Mouse (Mus musculus): ENCODE data around the gene Pelp1. TPM values are rescaled to one million over a fixed set of nuclear protein-coding genes. Genes with fewer than 3 reads are reported as not detected.

The Pelp1 gene
- 38.1 and 38.2 TPM in 2 replicates for polyA plus RNA-seq (2015; fragmentation: Nextera tagmentation; extraction: Ambion mirVana)

GRCm38 (mm10) chr11:70409594-70410296 is at the start of gene Pelp1:
Gene Pelp1 (minus strand): TSS chr11:70410031.
- H3K4me2 ChIP-seq: peak within 1 kb of the TSS; percentile 76
- H3K4me3 ChIP-seq: peak within 1 kb of the TSS; percentile 75
- H3K9me3 ChIP-seq: no peaks in the 10 kb centered on the region
- H3K4me1 ChIP-seq: peaks cover 22% of the 10 kb centered on the region
- H3K27me3 ChIP-seq: no peaks in the 10 kb centered on the region
- peak; percentile 98 for ATAC-seq (ENCODE audit: borderline replicate concordance, extremely low read depth, low FRiP score, low TSS enrichment)
- H3K27ac ChIP-seq: peak within 1 kb of the TSS; percentile 78
- peaks cover 10% of the 10 kb centered on the region for H3K36me3 ChIP-seq
- peak within 1 kb of the TSS; percentile 93 for H3K9ac ChIP-seq
- WGBS: under 1% methylated on average over 59 of the region's 59 CpGs

- peak within 1 kb of the TSS; percentile 95 for H3K4me2 ChIP-seq
- peaks cover 8% of the 10 kb centered on the region for H3K4me1 ChIP-seq
- ATAC-seq (ENCODE audit: borderline replicate concordance, extremely low read depth, low FRiP score, low TSS enrichment): no peak
- peak within 1 kb of the TSS; percentile 65 for H3K9ac ChIP-seq
- H3K4me3 ChIP-seq: peak within 1 kb of the TSS; percentile 67
- WGBS: 13% methylated on average over 32 of the region's 32 CpGs
- peaks cover 20% of the 10 kb centered on the region; the same call in 1 of the 2 replicates for H3K27me3 ChIP-seq
- no peak within 1 kb of the TSS for H3K27ac ChIP-seq
- no peaks in the 10 kb centered on the region for H3K36me3 ChIP-seq
- no peaks in the 10 kb centered on the region for H3K9me3 ChIP-seq
Measured at GRCm38 (mm10) chr11:70458688-70459600, 49.1 kb upstream of the Pelp1 start, which contains the start of gene Zmynd15. Gene Zmynd15 (plus strand): TSS chr11:70459433.

- H3K27me3 ChIP-seq: peaks cover under 1% of the 10 kb centered on the region; the same call in 1 of the 2 replicates
- H3K27ac ChIP-seq: no peak overlapping the region
- 0 out of 2 replicates have a peak overlapping the region, but pooled peaks have one; percentile 81 for H3K4me2 ChIP-seq
- no peak for ATAC-seq (ENCODE audit: borderline replicate concordance, extremely low read depth, low FRiP score, low TSS enrichment)
- 0 out of 2 replicates have a peak overlapping the region, but pooled peaks have one; percentile 75 for H3K4me3 ChIP-seq
- 84% methylated on average over 9 of the region's 9 CpGs for WGBS
- peaks cover 17% of the 10 kb centered on the region for H3K4me1 ChIP-seq
- H3K9ac ChIP-seq: no peak overlapping the region
- H3K9me3 ChIP-seq: no peaks in the 10 kb centered on the region
- no peaks in the 10 kb centered on the region for H3K36me3 ChIP-seq
Measured at GRCm38 (mm10) chr11:70453261-70454044, 43.6 kb upstream of the Pelp1 start.

DNA sequence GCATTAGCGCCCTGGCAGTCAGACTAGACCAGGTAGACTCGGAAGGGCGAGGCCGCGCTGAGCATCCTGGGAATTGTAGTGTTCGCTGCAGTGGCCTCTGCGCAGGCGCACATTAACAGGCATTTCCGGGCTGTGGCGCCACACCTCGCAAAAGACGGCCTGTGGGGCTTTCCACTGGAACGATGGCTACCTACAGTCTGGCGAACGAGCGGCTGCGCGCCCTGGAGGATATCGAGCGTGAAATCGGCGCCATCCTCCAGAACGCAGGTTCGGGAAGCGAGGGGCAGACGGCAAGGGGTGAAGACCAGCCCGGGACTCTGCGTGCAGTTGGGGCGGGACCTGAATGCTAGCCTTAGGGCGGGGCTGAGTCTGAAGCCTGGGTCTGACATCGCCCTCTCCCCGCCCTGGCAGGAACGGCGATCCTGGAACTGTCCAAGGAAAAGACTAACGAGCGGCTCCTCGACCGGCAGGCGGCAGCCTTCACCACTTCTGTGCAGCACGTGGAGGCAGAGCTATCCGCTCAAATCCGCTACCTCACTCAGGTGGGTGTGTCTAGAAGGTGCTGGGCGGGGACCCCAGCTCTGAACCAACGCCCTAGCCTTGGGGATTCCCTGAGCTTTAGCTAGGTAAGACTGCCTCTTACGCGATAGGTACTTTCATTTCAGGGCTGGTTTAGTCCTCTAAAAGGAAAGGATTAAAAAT is 42.1 kb upstream of the Pelp1 start, which contains the start of gene Med11:
TSS of gene Med11 (plus strand) at position 123 of the 702 bp plus-strand sequence.
- peak within 1 kb of the TSS; percentile 75 for H3K4me3 ChIP-seq
- ATAC-seq (ENCODE audit: borderline replicate concordance, extremely low read depth, low FRiP score, low TSS enrichment): peak; percentile 99
- peak within 1 kb of the TSS; percentile 81 for H3K4me2 ChIP-seq
- H3K4me1 ChIP-seq: peaks cover 17% of the 10 kb centered on the region; the same call in 1 of the 2 replicates
- H3K9ac ChIP-seq: peak within 1 kb of the TSS; percentile 89
- H3K27ac ChIP-seq: peak within 1 kb of the TSS; percentile 99
- H3K36me3 ChIP-seq: no peaks in the 10 kb centered on the region
- no peaks in the 10 kb centered on the region for H3K9me3 ChIP-seq
- WGBS: under 1% methylated on average over 46 of the region's 46 CpGs
- no peaks in the 10 kb centered on the region for H3K27me3 ChIP-seq

- no peak overlapping the region; the same call in 1 of the 2 replicates for H3K4me2 ChIP-seq
Measured at GRCm38 (mm10) chr11:70450926-70451325, 41.1 kb upstream of the Pelp1 start.

DNA sequence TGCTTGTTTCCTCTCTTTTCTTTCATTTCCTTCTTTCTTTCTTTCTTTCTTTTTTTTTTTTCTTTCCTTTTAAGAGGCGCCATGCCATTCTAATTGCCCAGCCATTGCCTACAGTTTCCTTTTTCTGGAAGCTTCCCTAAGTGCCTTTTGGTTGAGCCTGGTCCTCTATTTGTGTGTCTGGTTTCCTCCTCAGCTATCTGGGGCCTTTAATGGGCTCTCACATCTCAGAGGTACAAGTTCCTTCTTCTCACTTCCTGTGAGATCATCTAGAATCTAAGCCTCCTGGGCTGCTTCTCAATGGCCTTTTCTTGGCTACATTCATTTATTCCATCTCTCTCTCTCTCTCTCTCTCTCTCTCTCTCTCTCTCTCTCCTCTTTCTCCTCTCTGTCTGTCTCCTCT is 37.5 kb upstream of the Pelp1 start:
- no peaks in the 10 kb centered on the region for H3K36me3 ChIP-seq
- peaks cover 7% of the 10 kb centered on the region; the same call in 1 of the 2 replicates for H3K4me1 ChIP-seq
- no peak overlapping the region for H3K27ac ChIP-seq
- H3K9me3 ChIP-seq: no peaks in the 10 kb centered on the region
- no peak overlapping the region for H3K4me3 ChIP-seq
- H3K4me2 ChIP-seq: no peak overlapping the region
- no peak for ATAC-seq (ENCODE audit: borderline replicate concordance, extremely low read depth, low FRiP score, low TSS enrichment)
- H3K27me3 ChIP-seq: no peaks in the 10 kb centered on the region
- no peak overlapping the region for H3K9ac ChIP-seq
- WGBS: 76% methylated on average over 1 of the region's 1 CpGs

More at GRCm38 (mm10) chr11:70450926-70451325, 41.1 kb upstream of the Pelp1 start:
- Histone ChIP-seq H3K9me3 (no peaks in the 10 kb centered on the region), H3K4me1 (peaks cover 17% of the 10 kb centered on the region; the same call in 1 of the 2 replicates), H3K9ac (no peak overlapping the region), H3K36me3 (no peaks in the 10 kb centered on the region), H3K4me3 (no peak overlapping the region), H3K27ac (no peak overlapping the region), H3K27me3 (no peaks in the 10 kb centered on the region)
- WGBS: 78% methylated on average over 2 of the region's 2 CpGs
- no peak for ATAC-seq (ENCODE audit: borderline replicate concordance, extremely low read depth, low FRiP score, low TSS enrichment)

DNA sequence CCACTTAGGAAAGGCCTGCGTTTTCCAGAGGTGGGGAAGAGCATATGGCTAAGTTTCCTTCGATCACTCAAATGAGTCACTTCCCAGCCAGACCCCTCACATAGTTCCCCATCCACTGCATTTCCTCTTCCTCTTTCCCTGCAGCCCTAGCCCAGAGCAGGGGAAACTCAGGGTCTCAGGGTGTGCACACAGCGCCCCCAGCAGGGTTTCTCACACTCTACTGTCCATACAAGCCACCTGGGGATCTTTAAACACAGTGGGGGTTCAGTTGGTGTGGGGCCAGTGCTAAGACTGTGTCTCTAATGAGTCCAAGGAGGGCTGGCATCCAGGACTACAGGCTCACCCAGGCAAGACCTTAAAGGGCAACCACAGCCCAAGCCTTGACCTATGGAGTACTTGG is 36.9 kb upstream of the Pelp1 start:
- no peak for ATAC-seq (ENCODE audit: borderline replicate concordance, extremely low read depth, low FRiP score, low TSS enrichment)
- 31% methylated on average over 3 of the region's 3 CpGs for WGBS
- Histone ChIP-seq H3K27me3 (no peaks in the 10 kb centered on the region), H3K27ac (no peak overlapping the region), H3K36me3 (no peaks in the 10 kb centered on the region), H3K4me2 (no peak overlapping the region), H3K9ac (no peak overlapping the region), H3K4me3 (no peak overlapping the region), H3K9me3 (no peaks in the 10 kb centered on the region), H3K4me1 (peaks cover 5% of the 10 kb centered on the region; the same call in 1 of the 2 replicates)

- WGBS: 47% methylated on average over 6 of the region's 6 CpGs
- no peak overlapping the region for H3K27ac ChIP-seq
- H3K9ac ChIP-seq: no peak overlapping the region
- H3K4me3 ChIP-seq: no peak overlapping the region
- no peak for ATAC-seq (ENCODE audit: borderline replicate concordance, extremely low read depth, low FRiP score, low TSS enrichment)
- no peaks in the 10 kb centered on the region for H3K27me3 ChIP-seq
- H3K36me3 ChIP-seq: peaks cover 10% of the 10 kb centered on the region; the same call in 1 of the 2 replicates
- H3K4me2 ChIP-seq: no peak overlapping the region
- H3K9me3 ChIP-seq: no peaks in the 10 kb centered on the region
- H3K4me1 ChIP-seq: no peaks in the 10 kb centered on the region
Measured at GRCm38 (mm10) chr11:70444667-70445066, 34.8 kb upstream of the Pelp1 start.

- Histone ChIP-seq H3K4me3 (no peak overlapping the region), H3K9me3 (no peaks in the 10 kb centered on the region), H3K27ac (no peak overlapping the region), H3K9ac (no peak overlapping the region), H3K4me1 (no peaks in the 10 kb centered on the region), H3K36me3 (peaks cover 15% of the 10 kb centered on the region; the same call in 1 of the 2 replicates), H3K27me3 (no peaks in the 10 kb centered on the region), H3K4me2 (no peak overlapping the region)
- ATAC-seq (ENCODE audit: borderline replicate concordance, extremely low read depth, low FRiP score, low TSS enrichment): no peak
- WGBS: 76% methylated on average over 3 of the region's 3 CpGs
Measured at GRCm38 (mm10) chr11:70443964-70444363, 34.1 kb upstream of the Pelp1 start.

DNA sequence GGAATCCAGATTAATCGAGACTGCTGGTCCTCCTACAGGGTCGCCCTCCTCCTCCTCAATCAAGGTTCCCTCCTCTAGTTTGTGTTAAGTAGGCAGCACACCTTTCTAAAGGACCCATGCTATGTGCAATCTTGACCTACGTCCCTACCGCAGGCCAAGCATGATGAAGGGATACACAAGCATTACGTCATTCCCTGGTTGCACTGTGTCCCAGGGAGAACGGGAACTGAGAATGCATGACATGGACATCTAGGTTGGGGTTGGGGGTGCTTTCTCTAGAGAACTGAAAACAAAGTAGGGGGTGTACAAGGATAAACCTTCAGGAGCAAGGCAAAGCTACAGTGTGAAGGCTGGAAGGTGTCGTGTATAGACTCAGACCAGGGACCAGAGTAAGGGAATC is 32.1 kb upstream of the Pelp1 start:
- H3K36me3 ChIP-seq: peaks cover 26% of the 10 kb centered on the region
- H3K27ac ChIP-seq: no peak overlapping the region
- no peaks in the 10 kb centered on the region for H3K27me3 ChIP-seq
- WGBS: 87% methylated on average over 7 of the region's 7 CpGs
- no peak overlapping the region for H3K4me3 ChIP-seq
- no peaks in the 10 kb centered on the region for H3K9me3 ChIP-seq
- H3K4me1 ChIP-seq: no peaks in the 10 kb centered on the region
- ATAC-seq (ENCODE audit: borderline replicate concordance, extremely low read depth, low FRiP score, low TSS enrichment): no peak
- H3K9ac ChIP-seq: no peak overlapping the region
- H3K4me2 ChIP-seq: no peak overlapping the region

Measured in lung, embryonic 15.5 days (tissue).